Mouse (Mus musculus): ENCODE results near the gene Nans.
A peak's percentile ranks its signal among the peaks of the same experiment; 100 is the strongest.

The Nans gene

DNA sequence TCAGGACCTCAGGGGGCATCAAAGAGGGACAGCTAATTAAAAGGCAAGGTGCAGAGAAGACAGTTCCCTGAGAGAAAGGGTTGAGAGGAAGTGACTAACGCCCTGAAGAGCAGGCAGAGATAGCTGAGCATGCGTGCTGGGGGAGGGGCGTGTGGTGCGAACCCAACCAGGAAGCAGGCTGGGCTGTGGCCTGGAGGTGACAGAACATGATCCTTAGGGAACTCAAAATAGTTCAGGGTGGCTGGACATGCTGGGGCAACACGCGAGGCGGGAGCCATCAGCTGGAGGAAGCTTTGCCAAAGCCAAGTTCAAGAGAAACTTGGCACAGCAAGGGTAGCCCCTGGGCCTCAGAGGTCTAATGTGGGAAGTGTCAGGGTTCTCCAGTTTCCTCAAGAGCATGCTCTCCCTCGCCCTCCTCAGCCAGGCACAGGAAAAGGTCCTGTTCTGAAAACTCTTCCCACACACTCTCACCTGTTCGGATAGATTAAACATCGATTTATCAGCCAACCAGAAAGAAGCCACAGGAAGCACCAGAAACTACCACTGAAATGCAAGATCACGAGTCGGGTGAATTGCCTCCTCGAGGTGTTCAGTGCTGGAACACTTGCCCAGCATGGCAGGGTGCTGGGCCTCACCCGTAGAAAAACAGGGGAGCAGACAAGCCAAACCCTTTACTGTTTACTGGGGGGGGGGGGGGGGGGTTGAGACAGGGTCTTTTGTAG is 3.2 kb upstream of the Nans start:
- DNase-seq (ENCODE audit: low spot score in 2 of 2): peak; percentile 60 to 71

DNA sequence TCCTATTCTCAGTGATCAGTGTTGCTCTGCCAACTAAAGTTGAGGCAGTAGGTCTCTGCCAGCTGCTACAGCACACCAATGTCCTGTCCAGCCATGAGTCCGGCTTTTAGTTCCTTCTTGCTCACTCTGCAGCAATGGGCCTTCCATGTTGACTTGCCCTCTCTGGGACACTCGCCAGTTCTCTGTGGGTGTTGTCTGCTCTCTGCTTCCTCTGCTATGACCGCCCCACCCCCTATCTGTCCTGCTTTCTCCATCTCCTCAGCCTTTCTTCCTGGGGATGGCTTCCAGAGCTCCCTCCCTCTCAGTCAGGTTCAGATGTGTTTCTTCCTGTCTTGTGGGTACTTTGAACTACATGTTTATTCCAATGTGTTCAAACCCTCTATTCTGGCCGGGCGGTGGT is 1.7 kb upstream of the Nans start:
- DNase-seq (ENCODE audit: low spot score in 2 of 2): no peak

DNA sequence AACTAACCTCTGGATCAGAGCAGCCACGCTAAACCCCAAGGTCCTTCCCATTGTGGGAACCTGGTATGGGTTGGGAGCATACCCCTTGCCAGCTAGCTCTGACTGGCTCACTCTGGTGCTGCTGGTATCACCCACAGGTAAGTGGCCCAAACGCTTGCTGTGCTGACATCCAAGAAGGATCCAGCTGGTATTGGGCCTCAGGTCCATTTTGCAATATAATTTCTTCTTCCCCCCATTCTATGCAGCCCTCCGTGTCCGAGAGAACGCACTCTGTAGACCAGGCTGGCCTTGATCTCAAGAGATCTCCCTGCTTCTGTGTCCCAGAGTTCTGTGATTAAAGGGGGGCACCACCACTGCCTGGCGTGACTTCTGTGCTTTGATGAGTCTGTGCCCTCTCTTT is 4.0 kb downstream of the Nans start:
- DNase-seq (ENCODE audit: low spot score in 2 of 2): no peak

DNA sequence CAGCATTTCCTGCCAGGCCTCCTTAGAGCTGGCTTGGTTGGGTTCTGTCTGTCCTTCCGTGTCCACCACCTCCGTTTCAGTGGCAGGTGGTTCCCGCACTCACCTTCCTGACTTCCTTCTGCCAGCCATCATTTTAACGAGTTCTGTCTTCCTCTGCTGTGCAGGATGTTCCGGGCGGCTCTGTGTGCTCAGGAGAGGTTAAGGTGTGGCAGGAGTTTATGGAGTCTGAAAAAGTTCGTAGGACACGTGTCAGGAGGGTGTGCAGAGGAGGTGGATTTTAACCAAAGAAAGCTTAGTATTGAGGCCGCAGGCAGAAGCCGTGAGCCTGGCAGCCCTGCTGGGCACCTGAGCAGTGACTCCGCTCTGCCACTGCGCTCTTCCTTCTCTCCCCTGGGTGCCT is 6.5 kb downstream of the Nans start:
- DNase-seq (ENCODE audit: low spot score in 2 of 2): no peak

DNA sequence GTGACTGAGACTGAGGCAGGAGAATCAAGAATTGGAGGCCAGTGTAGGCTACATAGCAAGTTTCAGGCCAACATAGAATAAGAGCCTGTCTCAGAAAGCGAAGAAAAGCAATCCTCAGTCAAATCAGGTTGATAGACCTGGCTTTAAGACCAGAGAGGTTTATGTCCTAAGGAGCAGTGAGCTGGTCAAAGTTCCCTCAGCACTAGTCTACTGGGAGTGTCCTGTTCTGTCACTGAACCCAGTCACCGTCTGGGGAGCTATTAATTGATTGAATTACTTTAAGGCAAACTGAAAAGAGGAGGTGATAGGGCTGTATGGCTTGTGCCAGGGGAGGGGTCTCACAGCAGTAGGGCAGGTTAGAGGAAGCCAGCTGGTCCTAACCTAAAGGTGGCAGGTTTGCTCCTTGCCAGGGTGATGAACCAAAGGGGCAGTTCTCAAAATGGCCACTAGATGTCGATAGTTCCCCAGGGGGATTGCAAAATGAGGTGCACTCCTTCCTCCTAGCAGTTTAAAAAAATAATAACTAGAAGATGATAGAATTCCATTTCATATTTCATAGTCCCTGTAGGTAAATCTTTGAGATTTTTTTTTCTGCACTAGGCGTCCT is 8.3 kb downstream of the Nans start:
- peak; percentile 39 to 76 for DNase-seq (ENCODE audit: low spot score in 2 of 2)

DNA sequence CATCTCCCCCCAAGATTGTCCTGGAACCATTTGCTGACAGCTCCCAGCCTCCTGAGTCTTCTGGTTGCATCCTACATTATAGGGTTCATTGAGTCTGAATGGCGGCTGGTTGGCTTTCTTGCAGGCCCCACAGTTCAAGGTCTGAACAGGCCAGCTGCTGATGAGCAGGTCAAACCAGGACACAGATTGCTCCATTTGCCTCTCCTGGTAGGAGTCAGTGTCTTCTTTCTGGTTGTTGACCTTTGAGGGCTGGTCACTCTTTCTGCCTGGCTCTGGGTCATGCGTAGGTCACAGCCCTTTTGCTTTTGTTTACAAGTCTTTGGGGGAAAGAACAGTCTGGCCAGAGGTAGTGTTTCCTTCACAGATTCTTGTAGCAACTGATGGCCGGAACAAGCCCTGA is 9.5 kb downstream of the Nans start:
- DNase-seq (ENCODE audit: low spot score in 2 of 2): no peak

DNA sequence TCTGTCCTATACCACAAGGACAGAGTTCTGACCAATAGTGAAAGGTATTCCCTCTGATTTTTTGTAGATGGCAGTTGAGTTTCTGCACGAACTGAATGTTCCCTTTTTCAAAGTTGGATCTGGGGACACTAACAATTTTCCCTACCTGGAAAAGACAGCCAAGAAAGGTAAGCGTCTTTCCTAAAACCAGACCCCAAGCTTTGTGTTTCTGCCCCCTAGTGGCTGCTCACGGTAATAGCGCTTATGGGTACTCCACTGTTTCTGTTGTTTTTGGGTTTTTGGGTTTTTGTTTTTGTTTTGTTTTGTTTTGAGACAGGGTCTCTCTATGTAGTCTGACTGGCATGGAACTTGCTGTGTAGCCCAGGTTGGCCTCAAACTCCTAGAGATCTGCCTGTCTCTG is 9.9 kb downstream of the Nans start:
- DNase-seq (ENCODE audit: low spot score in 2 of 2): no peak

DNA sequence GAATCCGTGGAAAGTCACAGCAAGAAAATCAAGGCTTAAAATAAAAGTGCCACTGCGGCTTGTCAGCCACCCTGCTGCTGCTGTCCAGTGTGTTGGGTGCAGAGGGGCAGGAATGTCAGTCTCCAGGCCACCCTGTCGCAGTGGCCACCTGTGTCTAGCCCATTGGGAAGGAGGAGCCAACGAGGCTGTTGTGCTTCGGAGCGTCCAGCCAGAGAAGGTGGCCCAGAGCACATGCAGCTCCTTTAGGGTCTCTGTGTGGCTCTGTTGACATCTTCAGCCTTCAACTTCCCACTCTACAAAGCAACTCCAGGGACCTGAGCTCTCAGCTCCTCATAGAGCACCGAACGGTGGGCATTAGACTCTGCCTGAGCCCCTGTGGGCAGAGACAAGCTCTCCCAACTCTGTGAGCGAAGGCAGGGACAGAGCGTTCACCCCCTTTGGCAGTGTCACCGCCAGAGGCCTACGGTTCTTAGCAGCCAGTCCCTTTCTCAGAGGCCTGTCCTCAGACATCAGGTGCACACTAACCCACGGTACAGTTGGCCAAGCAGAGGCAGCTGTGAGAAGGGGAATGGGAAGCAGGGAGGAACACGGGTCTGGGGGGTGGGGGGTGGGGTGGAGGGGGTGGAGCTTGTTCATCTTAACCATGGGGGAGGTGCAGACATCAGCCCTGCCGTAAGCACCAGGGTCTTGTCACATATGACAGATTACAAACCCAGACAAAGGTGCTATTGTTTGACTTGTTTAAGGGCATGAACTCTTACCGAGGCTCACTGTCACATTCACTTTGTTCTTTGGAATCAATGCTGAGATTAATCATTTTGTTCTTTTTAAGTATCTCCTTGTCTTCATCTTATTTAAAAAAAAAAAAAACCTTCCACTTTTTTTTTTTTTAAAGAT is 13.8 kb downstream of the Nans start:
- DNase-seq (ENCODE audit: low spot score in 2 of 2): no peak

DNA sequence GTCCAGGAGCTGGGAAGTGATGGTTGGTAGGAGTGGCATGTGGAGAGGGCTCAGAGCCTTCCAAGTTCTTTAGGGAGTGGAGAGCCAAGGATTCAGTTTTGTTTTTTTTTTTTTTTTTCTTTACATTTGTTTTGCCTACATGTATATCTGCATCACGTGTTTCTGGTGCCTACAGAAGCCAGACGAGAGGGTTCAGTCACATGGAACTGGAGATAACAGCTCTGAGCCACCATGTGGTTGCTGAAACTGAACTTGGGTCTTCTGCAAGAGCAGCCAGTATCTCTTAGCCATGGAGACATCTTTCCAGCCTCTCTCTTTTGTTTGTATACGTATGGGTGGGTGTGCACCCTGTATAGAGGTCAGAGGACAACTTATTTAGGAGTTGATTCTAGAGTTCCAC is 14.8 kb downstream of the Nans start:
- DNase-seq (ENCODE audit: low spot score in 2 of 2): no peak

DNA sequence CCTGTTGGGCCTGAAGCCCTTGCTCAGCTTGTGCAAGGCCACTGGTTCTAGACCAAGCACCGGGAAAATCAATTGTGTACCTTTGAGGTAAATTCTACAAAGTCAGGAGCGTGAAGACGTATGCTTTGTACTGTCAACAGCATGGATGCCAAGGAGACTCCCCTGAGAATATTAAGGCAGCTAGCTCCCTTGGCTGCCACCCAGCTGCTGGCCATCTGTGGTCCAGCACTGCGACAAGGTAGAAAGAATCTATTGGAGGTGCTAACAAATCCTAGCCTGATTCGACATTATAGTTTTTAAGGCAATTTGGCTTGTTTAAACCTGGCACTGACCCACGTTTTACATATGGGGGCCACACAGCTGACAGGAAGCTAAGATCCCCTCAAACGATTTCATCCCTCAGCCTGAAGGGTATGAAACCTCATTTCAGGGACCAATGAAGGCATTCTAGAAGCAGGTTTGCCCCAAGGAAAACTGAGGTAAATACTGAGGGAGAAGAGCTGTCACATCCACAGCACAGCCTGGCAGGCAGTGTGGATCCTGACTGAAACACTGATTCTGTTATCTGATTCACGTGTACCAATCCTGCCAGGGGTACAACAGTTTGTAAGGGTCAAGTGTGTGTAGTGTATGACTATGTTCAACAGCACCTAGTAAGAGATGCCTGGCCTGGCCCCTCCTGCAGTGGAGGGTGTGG is 16.5 kb downstream of the Nans start:
- DNase-seq (ENCODE audit: low spot score in 2 of 2): no peak

DNA sequence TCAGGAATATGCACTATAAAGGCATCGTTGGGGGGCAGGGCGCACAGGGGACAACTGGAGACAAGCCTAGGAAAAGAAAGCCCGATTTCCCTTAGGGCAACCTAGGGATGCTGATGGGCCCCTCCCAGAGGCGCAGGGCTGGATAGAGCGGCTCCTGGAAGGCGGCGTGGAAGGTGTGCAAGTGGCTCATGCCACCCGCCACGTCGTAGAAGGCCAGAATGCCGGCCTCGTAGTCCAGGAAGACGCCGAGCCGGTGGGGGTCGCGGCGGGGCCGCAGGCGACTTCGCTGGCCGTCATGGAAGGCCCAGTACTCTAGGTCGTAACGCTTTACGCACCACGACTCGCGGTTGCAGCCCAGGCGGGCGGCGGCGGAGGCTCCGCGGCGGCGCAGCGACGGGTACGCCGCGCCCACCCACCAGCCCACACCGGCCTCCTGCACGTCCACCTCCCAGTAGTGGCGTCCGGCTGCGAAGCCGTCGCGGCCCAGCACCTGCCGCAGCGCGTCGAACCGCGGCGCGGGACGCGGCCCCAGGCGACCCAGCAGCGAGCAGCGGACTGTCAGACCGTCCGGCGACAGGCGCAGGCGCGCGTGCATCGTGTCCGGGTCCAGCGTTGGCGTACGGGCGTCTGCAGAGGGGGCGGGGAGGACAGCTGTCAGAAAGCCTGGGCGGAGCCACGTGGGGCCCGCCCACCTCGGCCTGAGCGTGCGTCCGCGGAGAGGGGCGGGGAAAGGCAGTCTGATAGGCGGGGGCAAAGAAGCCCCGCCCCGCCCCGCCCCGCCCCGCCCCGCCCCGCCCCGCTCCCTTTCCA is 18.0 kb downstream of the Nans start:
- peak; percentile 95 to 96 for DNase-seq (ENCODE audit: low spot score in 2 of 2)

DNA sequence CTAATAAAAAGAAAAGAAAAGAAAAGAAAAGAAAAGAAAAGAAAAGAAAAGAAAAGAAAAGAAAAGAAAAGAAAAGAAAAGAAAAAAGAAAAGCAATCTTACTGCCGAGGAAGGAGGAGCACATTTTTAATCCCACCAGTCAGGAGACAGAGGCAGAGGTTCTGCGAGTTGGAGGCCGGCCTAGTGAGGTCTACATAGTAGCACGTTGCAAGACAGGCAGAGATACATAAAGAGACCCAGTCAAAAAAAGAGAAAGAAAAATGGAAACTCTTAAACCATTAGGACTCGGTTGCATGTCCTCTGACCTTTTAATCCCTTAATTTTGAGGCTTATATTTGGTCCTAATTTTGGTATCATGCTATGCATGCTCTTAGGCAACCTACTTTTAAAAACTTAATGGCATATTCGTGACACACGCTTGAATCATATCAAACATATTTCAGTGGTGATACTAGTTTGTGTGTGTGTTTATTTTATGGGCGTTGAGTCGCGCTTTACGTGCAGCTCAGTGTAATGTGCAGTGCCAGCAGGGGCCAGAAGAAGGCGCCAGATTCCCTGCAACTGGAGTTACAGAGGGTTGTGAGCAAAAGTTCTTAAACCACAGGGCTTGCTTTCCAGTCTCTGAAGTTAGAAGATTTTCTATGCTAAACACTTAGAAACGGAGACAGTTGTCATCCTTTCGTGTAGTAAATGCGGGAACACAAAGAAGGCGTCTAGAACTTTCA is 18.9 kb downstream of the Nans start:
- DNase-seq (ENCODE audit: low spot score in 2 of 2): peak; percentile 71 to 89

DNA sequence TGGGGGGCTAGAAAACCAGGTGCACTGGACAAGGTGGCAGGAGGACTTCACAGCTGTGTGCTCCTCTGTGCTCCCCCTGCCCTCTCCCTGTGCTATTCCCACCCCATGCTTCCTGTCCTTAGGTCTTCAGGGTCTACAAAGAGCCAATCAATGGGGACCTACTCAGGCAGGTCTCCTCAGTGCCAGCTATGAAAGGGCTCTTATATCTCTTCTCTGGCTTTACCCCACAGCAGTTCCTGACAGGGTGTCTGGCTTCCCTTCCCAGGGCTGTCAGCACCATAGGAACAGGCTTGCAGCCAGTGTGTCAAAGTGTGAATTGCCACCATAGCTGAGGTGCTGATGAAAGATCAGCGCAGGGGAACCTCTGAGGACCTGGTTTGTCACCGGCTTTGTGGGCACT is 31.4 kb downstream of the Nans start:
- DNase-seq (ENCODE audit: low spot score in 2 of 2): no peak

DNA sequence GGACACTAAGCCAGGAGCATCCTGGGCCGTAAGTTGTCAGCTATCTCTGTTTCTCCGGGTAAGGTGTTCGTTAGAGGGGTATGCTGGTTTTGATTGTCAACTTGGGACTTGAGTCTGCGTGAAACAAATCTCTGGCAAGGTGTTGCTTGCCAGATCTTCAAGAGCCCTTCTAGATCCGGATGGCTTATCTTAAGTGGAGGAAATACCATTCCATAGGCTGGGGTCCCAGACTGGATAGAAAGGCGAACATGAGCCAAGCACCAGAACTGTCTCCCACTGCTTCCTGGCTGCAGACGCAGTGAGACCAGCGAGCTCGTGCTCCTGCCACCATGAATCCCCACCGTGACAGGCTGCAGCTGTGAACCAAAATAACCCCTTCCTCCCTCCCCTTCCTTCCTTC is 32.4 kb downstream of the Nans start:
- DNase-seq (ENCODE audit: low spot score in 2 of 2): no peak

DNA sequence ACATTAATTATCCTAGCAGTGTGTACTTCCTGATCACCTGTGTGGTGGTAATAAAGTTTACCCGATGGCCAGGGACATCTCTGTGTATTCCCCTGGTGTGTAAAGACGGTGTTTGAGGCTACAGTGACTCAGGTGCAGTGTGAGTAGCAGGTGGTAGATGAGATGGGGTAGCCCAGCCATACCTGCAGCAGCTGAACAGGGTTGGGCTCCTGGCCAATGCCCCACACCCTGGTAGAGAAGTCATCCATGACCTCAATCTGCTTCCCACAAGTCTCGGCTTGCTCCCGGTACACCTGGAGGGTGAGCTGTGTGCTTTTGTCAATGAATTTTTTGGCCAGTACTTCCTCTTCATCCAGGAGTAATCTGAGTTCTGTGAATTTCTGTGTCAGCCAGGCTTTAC is 34.3 kb downstream of the Nans start:
- DNase-seq (ENCODE audit: low spot score in 2 of 2): peak in 1 of 2 experiments; percentile 51

DNA sequence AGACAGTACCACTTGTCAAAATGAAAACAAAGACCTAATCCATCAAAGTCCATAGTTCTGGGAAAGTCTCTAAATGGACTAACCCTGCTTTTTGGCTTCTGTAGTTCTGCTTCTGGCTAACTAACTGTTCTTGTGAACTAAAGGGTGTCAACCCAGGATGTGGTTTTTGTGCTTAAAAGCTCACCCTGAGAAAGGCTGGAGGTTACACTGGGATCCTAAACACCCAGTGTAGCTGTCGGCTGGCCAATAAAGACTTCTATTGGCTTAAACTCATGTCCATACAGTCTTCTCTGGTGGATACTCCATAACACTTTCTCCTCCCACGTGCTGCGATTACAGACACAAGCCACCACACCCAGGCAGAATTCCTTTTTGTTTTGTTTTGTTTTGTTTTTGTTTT is 37.2 kb downstream of the Nans start:
- DNase-seq (ENCODE audit: low spot score in 2 of 2): no peak

DNA sequence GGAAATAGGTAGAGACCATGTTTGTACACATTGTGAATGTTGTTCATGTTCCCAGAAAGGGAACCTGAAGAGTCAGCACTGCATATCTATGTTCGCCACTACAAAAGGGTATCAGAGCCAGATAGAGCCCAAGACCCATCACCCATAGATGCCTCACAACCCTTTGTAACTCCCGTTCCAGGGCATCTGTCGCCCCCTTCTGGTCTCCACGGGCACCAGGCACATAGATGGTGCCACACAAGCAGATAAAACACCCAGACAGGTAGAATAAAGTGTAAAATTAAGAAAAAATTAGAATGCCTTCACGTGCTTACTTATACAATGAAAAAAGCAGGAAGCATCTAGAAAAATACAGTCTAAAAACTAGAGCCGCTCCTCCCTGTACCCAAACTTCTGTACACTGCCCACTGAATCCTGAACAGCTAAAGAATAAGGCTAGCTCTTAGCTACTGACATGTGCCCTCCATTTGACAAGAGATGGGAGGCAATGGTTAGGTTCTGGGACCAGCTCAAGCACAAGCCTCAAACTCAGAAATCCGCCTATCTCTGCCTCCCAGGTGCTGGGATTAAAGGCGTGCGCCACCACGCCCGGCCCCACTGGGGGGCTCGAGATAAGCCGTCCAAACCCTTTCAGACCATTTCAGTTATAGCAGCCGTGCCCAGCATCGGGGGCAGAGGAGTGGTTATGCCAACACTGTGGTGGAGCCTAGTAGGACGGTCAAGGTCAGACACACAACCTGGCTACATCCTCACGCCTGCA is 37.9 kb downstream of the Nans start:
- no peak for DNase-seq (ENCODE audit: low spot score in 2 of 2)

DNA sequence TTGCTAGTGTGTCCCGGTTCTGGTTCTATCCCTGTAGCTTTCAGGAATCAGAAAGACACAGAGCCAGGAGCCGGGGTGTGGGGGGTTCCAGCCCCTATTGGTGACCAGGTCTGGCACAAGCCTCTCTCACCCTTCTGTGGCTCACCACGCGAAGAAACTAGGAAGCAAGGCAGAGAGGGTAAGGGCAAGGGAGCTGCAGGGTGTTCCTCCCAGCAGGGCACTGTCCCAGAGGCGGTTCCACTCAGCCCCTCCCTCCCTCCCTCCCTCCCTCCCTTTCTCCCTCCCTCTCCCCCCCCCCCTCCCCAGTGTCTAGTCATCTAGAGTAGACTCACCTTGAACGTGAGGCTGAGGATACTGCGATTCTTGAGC is 38.5 kb downstream of the Nans start:
- no peak for DNase-seq (ENCODE audit: low spot score in 2 of 2)

DNA sequence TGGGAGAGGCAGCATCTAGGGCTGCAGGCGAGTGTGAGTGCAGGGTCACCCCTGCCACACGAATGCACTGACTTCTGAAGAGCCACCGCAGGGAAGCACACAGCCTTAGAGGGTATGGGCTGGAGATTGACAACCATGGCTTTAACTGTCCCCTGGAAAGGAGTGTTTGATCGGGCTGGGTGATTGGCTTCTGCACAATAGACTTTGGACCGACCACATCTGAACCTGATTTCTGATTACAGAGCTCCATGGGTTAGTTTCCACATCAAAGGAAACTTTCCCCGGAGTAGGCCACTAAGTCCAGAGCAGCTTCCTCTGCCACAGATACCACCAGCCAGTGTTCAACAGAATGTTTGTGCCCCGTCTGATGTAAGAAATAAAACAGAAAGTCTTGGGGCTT is 40.7 kb downstream of the Nans start:
- DNase-seq (ENCODE audit: low spot score in 2 of 2): no peak

DNA sequence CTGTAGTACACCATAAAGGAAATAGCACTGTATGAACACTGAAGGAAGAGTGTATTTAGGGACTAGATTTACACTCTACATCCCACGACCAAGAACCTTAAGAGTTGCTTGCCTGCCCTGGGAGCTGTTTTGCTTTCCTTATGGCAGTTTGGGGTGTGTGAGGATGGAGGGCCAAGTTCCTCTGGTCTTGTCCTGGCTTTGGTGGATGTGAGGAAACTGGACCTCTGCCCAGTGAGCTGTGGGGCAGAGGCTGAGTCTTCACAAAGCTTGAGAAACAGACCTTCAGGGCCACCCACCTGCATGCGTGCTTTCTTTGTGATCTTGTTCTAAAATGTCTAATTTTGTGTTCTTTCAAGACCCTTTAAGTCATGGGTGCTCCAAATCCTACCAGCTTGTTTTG is 43.5 kb downstream of the Nans start:
- no peak for DNase-seq (ENCODE audit: low spot score in 2 of 2)

Data from urinary bladder, postnatal 4 days (tissue).